Mouse (Mus musculus): ENCODE data around the gene Hsd3b4. TPM values are rescaled to one million over a fixed set of nuclear protein-coding genes. Genes with fewer than 3 reads are reported as not detected.
"Not testable (repeated sequence)": the region's sequence is repeated elsewhere in the genome, so short reads cannot be mapped to it uniquely, and the experiment has no call there.

The Hsd3b4 gene
- not detected for total RNA-seq (2021)

DNA sequence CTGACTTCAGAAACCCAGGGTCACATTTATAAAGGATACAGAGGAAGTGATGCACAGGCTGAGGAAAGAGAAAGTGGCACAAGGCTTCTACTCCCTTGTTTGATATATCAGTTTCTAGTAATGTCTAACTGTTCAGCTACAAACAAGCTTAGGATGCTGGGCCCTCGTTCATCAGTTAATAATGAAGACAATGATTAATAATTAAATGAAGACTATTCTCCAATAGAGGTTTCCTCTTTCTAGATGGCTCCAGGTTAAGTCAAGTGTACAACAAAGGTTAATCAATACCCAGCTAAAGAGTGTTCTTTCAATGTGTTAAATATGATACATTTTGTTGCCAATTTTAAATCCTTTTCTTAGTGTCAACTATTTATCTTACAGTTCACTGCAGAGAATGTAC is at the start of gene Hsd3b4:
Gene Hsd3b4 (minus strand): TSS at position 101 of the 400 bp plus-strand sequence.
- DNase-seq; intact Hi-C loops (cut with DNase I): not testable (repeated sequence)

DNA sequence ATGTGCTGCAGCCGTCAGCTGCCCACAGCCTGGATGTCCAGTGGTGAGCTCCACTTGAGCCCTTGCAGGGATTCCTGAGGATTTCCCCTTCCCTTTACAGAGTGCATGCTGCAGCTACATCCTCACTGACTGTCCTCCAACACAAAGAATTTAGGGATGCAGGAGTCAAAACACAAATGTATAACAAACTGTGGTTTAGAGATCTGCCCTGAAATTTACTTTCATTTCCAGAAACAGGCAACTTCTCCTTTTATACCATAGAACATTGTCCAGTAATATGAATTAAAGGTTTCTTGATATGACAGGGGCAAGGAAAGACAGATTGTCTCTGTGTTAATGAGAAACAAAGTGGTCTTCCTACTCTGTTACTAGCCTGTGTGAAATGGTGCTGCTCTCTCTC is 40.5 kb upstream of the Hsd3b4 start:
- intact Hi-C loops (cut with DNase I); DNase-seq: not testable (repeated sequence)

DNA sequence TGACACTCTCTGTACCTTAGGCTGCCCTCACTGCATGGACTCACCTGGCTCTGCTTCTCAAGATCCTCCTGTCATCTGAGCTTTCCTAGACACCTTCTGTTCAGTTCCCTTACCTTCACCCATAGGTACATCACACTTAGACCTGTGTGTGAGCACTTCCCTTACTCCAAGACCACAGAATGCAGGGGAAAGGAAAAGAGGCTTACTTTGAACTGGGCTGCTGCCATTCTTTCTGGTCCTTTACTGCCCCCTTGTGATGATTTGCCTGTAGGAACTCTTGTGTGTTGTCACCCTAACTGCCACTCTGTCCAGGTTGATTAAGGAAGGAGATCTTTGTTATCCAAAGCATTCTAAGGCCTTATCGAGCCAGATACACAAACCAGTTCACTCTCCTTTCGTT is 39.9 kb upstream of the Hsd3b4 start:
- DNase-seq; intact Hi-C loops (cut with DNase I): not testable (repeated sequence)

DNA sequence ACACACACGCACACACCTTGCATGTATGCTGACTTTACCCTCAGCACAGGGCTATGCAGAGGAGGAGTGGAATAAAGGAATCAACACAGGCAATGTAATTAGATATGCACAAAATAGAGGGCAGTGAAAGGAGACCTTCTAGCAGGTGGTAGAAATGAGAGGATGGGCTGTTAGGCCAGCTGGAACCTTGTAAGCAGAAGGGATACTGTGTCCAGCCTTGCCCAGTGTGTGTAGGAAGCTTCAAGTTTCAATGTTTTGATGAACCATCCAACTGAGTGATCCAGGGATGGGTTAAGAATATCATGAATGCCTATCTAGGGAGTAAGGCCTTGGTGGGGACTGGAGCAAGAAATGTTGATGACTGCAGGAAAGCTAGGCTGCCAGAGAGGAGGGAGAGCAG is 38.2 kb upstream of the Hsd3b4 start:
- intact Hi-C loops (cut with DNase I) = not testable (repeated sequence)

DNA sequence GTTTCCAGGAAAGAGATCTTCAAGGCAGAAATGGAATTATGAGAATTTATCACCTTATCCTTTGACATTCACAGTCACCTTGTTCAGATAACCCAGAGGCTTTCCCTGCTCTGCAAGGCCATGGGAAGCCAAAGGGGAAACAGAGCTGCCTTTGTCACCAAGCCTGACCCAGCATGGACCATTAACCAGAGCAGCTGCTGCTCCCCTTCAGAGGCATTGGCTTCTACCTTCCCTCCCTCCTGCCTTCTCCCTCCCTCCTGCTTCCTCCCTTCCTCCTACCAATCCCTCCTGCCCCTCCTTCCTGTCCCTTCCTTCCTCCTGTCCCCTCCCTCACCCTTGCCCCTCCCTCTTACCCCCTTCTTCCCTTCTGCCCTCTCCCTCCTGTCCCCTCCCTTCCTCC is 37.3 kb upstream of the Hsd3b4 start:
- intact Hi-C loops (cut with DNase I); DNase-seq: not testable (repeated sequence)

More for the DNA sequence above, 38.2 kb upstream of the Hsd3b4 start:
- DNase-seq = not testable (repeated sequence)

DNA sequence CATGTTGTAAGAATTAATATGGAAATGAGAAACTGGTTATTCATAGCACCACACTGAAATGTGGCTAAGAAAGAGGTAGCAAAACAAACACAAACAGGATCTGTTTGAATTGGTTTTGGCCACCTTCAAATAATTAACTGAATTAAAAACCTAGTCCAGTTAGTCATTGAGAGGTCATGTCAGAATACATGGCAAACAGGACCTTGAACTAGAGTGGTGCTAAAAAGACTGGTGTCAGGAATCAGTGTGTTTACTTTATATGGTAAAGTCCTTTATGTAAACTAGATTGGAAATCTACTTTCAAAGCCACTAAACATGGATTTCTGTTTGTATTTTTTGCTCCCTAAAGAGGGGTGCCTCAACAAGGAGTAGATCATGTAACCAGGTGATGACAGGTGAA is 14.7 kb upstream of the Hsd3b4 start:
- not testable (repeated sequence) for DNase-seq

DNA sequence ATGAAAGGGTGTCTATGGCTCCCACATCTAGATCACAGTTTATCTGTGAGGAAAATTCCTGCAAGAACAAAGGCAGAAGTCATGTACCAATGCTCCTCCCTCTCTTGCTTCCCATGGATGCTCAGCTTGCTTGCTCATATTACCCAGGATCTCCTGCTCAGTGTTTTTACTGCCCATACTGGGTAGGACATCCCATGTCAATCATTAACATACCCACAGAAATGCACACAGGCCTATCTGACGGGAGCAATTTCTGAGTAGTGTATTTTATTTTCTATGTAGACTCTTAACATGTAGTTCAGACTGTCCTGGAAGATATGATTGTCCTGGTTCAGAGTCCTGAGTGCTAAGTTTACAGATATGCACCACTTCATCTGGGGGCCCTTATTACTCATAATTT is 14.2 kb upstream of the Hsd3b4 start:
- intact Hi-C loops (cut with DNase I) = not testable (repeated sequence)

More for the DNA sequence above, 14.7 kb upstream of the Hsd3b4 start:
- intact Hi-C loops (cut with DNase I) = not testable (repeated sequence)

DNA sequence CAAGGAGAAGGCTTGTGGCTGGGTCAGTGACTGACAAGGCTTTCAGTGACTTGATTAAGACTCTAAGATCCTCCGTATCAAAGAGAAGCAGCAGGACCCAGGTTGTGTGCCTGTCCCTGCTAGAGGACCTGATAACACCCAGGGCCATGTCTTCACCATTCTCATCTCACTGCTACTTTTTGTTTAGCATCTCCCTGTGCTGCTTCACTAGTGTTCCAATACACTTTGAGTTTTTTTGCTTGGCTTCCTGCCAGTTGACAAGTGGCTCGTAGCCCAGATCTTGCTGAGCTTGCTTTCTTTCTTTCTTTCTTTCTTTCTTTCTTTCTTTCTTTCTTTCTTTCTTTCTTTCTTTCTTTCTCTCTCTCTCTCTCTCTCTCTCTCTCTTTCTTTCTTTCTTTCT is 12.5 kb upstream of the Hsd3b4 start:
- intact Hi-C loops (cut with DNase I) = not testable (repeated sequence)

More for the DNA sequence above, 14.2 kb upstream of the Hsd3b4 start:
- DNase-seq = not testable (repeated sequence)

DNA sequence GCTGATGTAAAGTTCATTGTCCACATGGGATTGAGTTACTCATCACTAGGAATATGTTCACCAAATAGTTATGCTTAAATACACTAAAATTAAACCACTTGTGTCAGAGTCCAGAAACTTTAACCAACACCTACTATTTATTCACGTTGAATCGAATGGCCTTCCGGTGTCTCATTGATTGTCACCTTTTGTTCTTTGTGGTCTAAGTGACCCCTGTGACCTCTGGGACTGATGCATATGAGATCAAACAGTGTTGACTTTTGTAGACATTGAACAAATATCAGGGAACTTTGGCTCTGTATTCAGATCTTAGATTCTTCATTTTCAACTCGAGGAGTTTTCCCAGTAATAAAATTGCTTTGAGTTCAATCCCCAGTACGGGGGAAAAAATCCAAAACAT is 3.1 kb downstream of the Hsd3b4 start:
- DNase-seq; intact Hi-C loops (cut with DNase I): not testable (repeated sequence)

More for the DNA sequence above, 12.5 kb upstream of the Hsd3b4 start:
- DNase-seq = not testable (repeated sequence)

DNA sequence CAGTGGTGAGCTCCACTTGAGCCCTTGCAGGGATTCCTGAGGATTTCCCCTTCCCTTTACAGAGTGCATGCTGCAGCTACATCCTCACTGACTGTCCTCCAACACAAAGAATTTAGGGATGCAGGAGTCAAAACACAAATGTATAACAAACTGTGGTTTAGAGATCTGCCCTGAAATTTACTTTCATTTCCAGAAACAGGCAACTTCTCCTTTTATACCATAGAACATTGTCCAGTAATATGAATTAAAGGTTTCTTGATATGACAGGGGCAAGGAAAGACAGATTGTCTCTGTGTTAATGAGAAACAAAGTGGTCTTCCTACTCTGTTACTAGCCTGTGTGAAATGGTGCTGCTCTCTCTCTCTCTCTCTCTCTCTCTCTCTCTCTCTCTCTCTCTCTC is 12.9 kb downstream of the Hsd3b4 start:
- intact Hi-C loops (cut with DNase I); DNase-seq: not testable (repeated sequence)

DNA sequence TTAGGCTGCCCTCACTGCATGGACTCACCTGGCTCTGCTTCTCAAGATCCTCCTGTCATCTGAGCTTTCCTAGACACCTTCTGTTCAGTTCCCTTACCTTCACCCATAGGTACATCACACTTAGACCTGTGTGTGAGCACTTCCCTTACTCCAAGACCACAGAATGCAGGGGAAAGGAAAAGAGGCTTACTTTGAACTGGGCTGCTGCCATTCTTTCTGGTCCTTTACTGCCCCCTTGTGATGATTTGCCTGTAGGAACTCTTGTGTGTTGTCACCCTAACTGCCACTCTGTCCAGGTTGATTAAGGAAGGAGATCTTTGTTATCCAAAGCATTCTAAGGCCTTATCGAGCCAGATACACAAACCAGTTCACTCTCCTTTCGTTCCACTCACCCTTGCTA is 13.6 kb downstream of the Hsd3b4 start:
- intact Hi-C loops (cut with DNase I); DNase-seq: not testable (repeated sequence)

DNA sequence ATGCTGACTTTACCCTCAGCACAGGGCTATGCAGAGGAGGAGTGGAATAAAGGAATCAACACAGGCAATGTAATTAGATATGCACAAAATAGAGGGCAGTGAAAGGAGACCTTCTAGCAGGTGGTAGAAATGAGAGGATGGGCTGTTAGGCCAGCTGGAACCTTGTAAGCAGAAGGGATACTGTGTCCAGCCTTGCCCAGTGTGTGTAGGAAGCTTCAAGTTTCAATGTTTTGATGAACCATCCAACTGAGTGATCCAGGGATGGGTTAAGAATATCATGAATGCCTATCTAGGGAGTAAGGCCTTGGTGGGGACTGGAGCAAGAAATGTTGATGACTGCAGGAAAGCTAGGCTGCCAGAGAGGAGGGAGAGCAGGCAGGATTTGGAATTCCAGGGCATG is 15.3 kb downstream of the Hsd3b4 start:
- DNase-seq; intact Hi-C loops (cut with DNase I): not testable (repeated sequence)

DNA sequence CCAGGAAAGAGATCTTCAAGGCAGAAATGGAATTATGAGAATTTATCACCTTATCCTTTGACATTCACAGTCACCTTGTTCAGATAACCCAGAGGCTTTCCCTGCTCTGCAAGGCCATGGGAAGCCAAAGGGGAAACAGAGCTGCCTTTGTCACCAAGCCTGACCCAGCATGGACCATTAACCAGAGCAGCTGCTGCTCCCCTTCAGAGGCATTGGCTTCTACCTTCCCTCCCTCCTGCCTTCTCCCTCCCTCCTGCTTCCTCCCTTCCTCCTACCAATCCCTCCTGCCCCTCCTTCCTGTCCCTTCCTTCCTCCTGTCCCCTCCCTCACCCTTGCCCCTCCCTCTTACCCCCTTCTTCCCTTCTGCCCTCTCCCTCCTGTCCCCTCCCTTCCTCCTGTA is 16.1 kb downstream of the Hsd3b4 start:
- DNase-seq; intact Hi-C loops (cut with DNase I): not testable (repeated sequence)

DNA sequence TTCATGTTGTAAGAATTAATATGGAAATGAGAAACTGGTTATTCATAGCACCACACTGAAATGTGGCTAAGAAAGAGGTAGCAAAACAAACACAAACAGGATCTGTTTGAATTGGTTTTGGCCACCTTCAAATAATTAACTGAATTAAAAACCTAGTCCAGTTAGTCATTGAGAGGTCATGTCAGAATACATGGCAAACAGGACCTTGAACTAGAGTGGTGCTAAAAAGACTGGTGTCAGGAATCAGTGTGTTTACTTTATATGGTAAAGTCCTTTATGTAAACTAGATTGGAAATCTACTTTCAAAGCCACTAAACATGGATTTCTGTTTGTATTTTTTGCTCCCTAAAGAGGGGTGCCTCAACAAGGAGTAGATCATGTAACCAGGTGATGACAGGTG is 38.8 kb downstream of the Hsd3b4 start:
- DNase-seq; intact Hi-C loops (cut with DNase I): not testable (repeated sequence)

DNA sequence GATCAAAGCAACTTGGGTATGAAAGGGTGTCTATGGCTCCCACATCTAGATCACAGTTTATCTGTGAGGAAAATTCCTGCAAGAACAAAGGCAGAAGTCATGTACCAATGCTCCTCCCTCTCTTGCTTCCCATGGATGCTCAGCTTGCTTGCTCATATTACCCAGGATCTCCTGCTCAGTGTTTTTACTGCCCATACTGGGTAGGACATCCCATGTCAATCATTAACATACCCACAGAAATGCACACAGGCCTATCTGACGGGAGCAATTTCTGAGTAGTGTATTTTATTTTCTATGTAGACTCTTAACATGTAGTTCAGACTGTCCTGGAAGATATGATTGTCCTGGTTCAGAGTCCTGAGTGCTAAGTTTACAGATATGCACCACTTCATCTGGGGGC is 39.3 kb downstream of the Hsd3b4 start:
- DNase-seq; intact Hi-C loops (cut with DNase I): not testable (repeated sequence)

DNA sequence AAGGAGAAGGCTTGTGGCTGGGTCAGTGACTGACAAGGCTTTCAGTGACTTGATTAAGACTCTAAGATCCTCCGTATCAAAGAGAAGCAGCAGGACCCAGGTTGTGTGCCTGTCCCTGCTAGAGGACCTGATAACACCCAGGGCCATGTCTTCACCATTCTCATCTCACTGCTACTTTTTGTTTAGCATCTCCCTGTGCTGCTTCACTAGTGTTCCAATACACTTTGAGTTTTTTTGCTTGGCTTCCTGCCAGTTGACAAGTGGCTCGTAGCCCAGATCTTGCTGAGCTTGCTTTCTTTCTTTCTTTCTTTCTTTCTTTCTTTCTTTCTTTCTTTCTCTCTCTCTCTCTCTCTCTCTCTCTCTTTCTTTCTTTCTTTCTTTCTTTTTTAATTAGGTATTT is 41.0 kb downstream of the Hsd3b4 start:
- intact Hi-C loops (cut with DNase I); DNase-seq: not testable (repeated sequence)

DNA sequence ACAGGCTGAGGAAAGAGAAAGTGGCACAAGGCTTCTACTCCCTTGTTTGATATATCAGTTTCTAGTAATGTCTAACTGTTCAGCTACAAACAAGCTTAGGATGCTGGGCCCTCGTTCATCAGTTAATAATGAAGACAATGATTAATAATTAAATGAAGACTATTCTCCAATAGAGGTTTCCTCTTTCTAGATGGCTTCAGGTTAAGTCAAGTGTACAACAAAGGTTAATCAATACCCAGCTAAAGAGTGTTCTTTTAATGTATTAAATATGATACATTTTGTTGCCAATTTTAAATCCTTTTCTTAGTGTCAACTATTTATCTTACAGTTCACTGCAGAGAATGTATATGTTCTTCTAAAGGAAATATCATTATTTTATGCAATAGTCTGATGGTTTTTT is 53.3 kb downstream of the Hsd3b4 start, which contains the start of gene Gm4450:
Gene Gm4450 (minus strand): TSS at position 101 of the 400 bp plus-strand sequence.
- DNase-seq; intact Hi-C loops (cut with DNase I): not testable (repeated sequence)

DNA sequence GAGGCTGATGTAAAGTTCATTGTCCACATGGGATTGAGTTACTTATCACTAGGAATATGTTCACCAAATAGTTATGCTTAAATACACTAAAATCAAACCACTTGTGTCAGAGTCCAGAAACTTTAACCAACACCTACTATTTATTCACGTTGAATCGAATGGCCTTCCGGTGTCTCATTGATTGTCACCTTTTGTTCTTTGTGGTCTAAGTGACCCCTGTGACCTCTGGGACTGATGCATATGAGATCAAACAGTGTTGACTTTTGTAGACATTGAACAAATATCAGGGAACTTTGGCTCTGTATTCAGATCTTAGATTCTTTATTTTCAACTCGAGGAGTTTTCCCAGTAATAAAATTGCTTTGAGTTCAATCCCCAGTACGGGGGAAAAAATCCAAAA is 56.5 kb downstream of the Hsd3b4 start:
- DNase-seq; intact Hi-C loops (cut with DNase I): not testable (repeated sequence)

Other genes with a start within 250 kb of the Hsd3b4 start
- gene Hmgcs2, start 230.1 kb downstream of the Hsd3b4 start, total RNA-seq (2021) = 10 to 100 TPM; 14.7 to 18.4 TPM
- gene Phgdh, start 170.5 kb downstream of the Hsd3b4 start, total RNA-seq (2021) = 10 to 100 TPM; 53.5 to 55.0 TPM
- 10 to 100 TPM; 41.0 to 42.9 TPM for gene Zfp697, start 128.1 kb downstream of the Hsd3b4 start, total RNA-seq (2021)
- gene Gm4450, start 53.4 kb downstream of the Hsd3b4 start, total RNA-seq (2021) = not detected
- gene Gm10681, start 78.3 kb upstream of the Hsd3b4 start, total RNA-seq (2021) = not detected
- not detected for gene Hsd3b5, start 119.7 kb upstream of the Hsd3b4 start, total RNA-seq (2021)
- gene Hsd3b2, start 214.0 kb upstream of the Hsd3b4 start, total RNA-seq (2021) = under 1 TPM; 0.10 to 0.16 TPM

Data from left cerebral cortex, postnatal 4 days (tissue).